Mouse (Mus musculus) thymus, adult 2 months (tissue): ENCODE results near the gene Sh3pxd2a. TPM values are rescaled to one million over a fixed set of nuclear protein-coding genes. Genes with fewer than 3 reads are reported as not detected.

Experiments
- DNase-seq: peaks from one replicate; pipeline ENCODE4 v3.0.0; 2021
- H3K27ac ChIP-seq: fragments of 200-500 bp; 2 replicates; pipeline ENCODE4 v1.5.1; 2012; ENCODE audit warnings: low read length, control low read depth; ENCODE audit not compliant: control insufficient read depth, insufficient read depth
- H3K27me3 ChIP-seq: fragments of 200-500 bp; 2 replicates; pipeline ENCODE4 v1.6.1; 2012; ENCODE audit warnings: mild to moderate bottlenecking, low read length, moderate library complexity, mixed read lengths; ENCODE audit not compliant: control insufficient read depth, insufficient read depth
- H3K36me3 ChIP-seq: fragments of 200-500 bp; 2 replicates; pipeline ENCODE4 v1.6.1; 2012; ENCODE audit warnings: mild to moderate bottlenecking, low read length, moderate library complexity; ENCODE audit not compliant: control insufficient read depth, insufficient read depth
- H3K4me1 ChIP-seq: fragments of 200-500 bp; replicated peaks from 2 replicates; pipeline ENCODE4 v1.6.1; 2012; ENCODE audit warnings: low read length; ENCODE audit not compliant: control insufficient read depth, insufficient read depth
- H3K4me3 ChIP-seq: fragments of 200-500 bp; 2 replicates; pipeline ENCODE4 v1.5.1; 2012; ENCODE audit warnings: mild to moderate bottlenecking, low read length, control low read depth, moderate library complexity; ENCODE audit not compliant: control insufficient read depth, insufficient read depth
- CTCF ChIP-seq: fragments of 200-500 bp; IDR thresholded peaks from 2 replicates; pipeline ENCODE4 v1.5.1; 2012; ENCODE audit warnings: mild to moderate bottlenecking, control low read depth, low read length, moderate library complexity, borderline replicate concordance; ENCODE audit not compliant: control insufficient read depth, poor library complexity, insufficient read depth; ENCODE audit errors: extremely low read depth
- POLR2A ChIP-seq: fragments of 200-500 bp; IDR thresholded peaks from 2 replicates; pipeline ENCODE4 v1.6.1; 2012; ENCODE audit warnings: mild to moderate bottlenecking, low read length, control low read depth, moderate library complexity; ENCODE audit not compliant: control insufficient read depth, poor library complexity, insufficient read depth; ENCODE audit errors: extremely low read depth
- WGBS: fragments of 180-500 bp; shearing (Covaris S2); methylation state at CpG from one replicate; pipeline ENCODE4 v1.1.7; 2018; 5-methylcytosine and 5-hydroxymethylcytosine counted together
- polyA plus RNA-seq: library from polyadenylated mRNA; depleted of rRNA; stranded (reverse); fragments of >200 nt; gene quantifications from 2 replicates; pipeline ENCODE4 v1.2.3, GENCODE M21; 2012

Gene Sh3pxd2a
- polyA plus RNA-seq, 1 experiment = 19.4 TPM

DNA sequence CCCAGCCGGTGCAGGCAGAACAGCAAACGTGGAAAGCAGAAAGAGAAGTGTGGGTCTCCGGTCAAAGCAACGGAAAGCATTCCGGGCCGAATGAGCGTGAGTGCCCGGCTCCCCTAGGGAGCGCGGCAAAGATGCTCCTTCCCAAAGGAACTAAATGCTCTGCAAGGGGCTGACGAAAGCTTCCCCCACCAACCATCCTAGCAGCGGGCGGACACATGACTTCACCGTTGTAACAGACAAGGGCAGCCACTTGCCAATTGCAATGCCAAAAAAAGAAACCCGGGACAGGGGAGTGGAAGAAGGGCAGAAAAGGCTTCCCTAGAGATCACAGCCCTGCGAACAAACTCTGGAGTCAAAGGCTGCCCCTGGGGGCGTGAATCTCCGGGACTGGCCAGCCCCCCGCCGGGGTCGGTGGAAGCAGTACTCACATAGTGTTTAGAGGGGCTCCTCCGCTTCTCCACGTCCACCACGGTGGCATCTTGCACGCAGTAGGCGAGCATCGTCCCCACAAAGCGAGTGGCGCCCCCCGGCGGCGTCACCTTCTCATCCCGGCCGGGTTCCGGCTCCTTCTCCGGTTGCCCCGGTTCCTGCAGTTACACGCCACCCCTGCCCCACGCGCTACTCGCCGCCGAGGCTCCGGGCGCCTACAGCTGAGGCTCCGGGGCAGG lies 431 bp downstream of the Sh3pxd2a start:
- WGBS = under 1% methylated on average over 45 of the region's 46 CpGs
- peak; percentile 91 for DNase-seq
- peak overlapping the region; percentile 73 for H3K4me3 ChIP-seq
- no peaks in the 10 kb centered on the region for H3K36me3 ChIP-seq
- H3K27me3 ChIP-seq = no peaks in the 10 kb centered on the region
- TF ChIP-seq CTCF (peak; percentile 90), POLR2A (no peak)
- H3K4me1 ChIP-seq = peaks cover 31% of the 10 kb centered on the region
- no peak overlapping the region for H3K27ac ChIP-seq

GRCm38 (mm10) chr19:47463206-47463605 lies 995 bp downstream of the Sh3pxd2a start:
- 3% methylated on average over 13 of the region's 13 CpGs for WGBS

GRCm38 (mm10) chr19:47462725-47463124 lies 1.5 kb downstream of the Sh3pxd2a start:
- TF ChIP-seq POLR2A (no peak), CTCF (no peak)
- H3K4me1 ChIP-seq = peaks cover 39% of the 10 kb centered on the region
- 82% methylated on average over 6 of the region's 6 CpGs for WGBS
- DNase-seq = no peak
- no peaks in the 10 kb centered on the region for H3K36me3 ChIP-seq
- no peak overlapping the region for H3K27ac ChIP-seq
- H3K27me3 ChIP-seq = no peaks in the 10 kb centered on the region
- H3K4me3 ChIP-seq = no peak overlapping the region

More at GRCm38 (mm10) chr19:47463206-47463605, 995 bp downstream of the Sh3pxd2a start:
- Histone ChIP-seq H3K36me3 (no peaks in the 10 kb centered on the region), H3K4me1 (peaks cover 35% of the 10 kb centered on the region), H3K4me3 (peak overlapping the region; percentile 73), H3K27ac (no peak overlapping the region), H3K27me3 (no peaks in the 10 kb centered on the region)
- no peak for DNase-seq
- TF ChIP-seq POLR2A = no peak
- TF ChIP-seq CTCF = no peak

DNA sequence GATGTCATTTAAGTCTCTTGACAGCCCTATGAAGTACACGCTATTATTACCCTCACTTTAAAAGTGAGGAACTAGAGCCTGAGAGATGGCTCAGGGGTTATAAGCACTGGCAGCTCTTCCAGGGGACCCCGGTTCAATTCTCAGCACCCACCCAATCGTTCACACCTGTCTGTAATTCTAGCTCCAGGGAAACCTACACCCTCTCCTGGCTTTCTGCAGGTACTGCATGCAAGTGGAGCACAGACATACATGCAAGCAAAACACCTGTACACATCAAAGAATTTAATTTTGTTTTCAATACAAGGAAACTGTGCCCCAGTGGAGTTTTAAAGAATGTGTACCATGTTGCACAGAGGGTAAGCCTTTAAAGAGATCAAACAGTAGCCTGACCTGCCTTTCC lies 2.4 kb downstream of the Sh3pxd2a start:
- TF ChIP-seq POLR2A (no peak), CTCF (no peak)
- no peak for DNase-seq
- 96% methylated on average over 3 of the region's 3 CpGs for WGBS
- Histone ChIP-seq H3K4me1 (peaks cover 47% of the 10 kb centered on the region), H3K27me3 (no peaks in the 10 kb centered on the region), H3K4me3 (no peak overlapping the region), H3K27ac (no peak overlapping the region), H3K36me3 (no peaks in the 10 kb centered on the region)

- no peak for TF ChIP-seq CTCF
- no peak for TF ChIP-seq POLR2A
- DNase-seq = no peak
- H3K27me3 ChIP-seq = no peaks in the 10 kb centered on the region
- no peaks in the 10 kb centered on the region for H3K36me3 ChIP-seq
- peaks cover 47% of the 10 kb centered on the region for H3K4me1 ChIP-seq
- H3K27ac ChIP-seq = no peak overlapping the region
- H3K4me3 ChIP-seq = no peak overlapping the region
- 95% methylated on average over 9 of the region's 9 CpGs for WGBS
Measured at GRCm38 (mm10) chr19:47461386-47461785, 2.8 kb downstream of the Sh3pxd2a start.

DNA sequence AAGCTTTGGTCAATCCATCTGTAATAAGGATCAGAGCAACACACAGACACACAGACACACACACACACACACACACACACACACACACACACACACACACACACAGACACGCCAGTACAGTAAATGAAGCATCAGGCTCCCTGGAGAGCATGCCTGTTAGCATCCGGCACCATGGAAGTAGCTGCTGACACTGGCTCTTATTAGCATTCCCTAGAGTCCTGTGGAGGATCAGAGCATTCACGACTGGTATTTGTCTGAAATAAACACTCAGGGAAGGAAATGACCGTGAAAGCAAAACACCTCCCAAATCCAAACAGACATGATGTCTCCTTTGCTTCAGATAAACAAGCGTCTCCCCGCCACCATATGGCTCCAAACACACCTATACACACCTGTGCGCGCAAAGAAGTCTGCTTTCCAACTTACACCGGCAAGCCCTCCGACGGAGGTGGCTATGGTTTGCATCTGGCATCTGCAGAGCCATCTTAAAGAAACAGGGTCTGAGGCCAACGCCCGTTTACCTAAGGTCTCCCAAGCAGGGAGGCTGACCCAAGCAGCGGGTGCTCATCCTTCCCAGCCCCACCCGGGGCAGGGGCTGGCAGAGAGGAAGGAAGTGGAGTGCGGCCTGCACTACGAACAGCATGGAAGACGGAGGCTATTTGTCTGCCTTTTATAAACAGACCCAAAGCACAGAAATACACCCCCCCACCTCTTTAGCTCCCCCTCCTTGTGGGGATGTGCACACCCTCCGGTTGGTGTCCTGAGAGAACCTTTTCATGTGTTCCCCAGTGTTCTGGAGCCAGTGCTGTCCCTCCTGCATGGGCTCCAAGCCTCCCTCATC lies 3.9 kb downstream of the Sh3pxd2a start:
- WGBS = 63% methylated on average over 19 of the region's 19 CpGs
- no peaks in the 10 kb centered on the region for H3K36me3 ChIP-seq
- no peak overlapping the region for H3K27ac ChIP-seq
- H3K4me3 ChIP-seq = no peak overlapping the region
- peaks cover 54% of the 10 kb centered on the region for H3K4me1 ChIP-seq
- TF ChIP-seq POLR2A (no peak), CTCF (no peak)
- H3K27me3 ChIP-seq = no peaks in the 10 kb centered on the region
- no peak for DNase-seq

- WGBS = 91% methylated on average over 5 of the region's 5 CpGs
- H3K4me1 ChIP-seq = peaks cover 59% of the 10 kb centered on the region
- no peak for DNase-seq
- no peaks in the 10 kb centered on the region for H3K27me3 ChIP-seq
- H3K36me3 ChIP-seq = no peaks in the 10 kb centered on the region
- no peak overlapping the region for H3K4me3 ChIP-seq
- TF ChIP-seq POLR2A (no peak), CTCF (no peak)
- H3K27ac ChIP-seq = no peak overlapping the region
Measured at GRCm38 (mm10) chr19:47459214-47459613, 5.0 kb downstream of the Sh3pxd2a start.
